Mouse (Mus musculus): Measurements from ENCODE around the gene Csf2rb2. TPM values are rescaled to one million over a fixed set of nuclear protein-coding genes. Genes with fewer than 3 reads are reported as not detected.

Csf2rb2 gene
- polyA plus RNA-seq, 1 experiment from 2014 or later: 1.9 TPM

GRCm38 (mm10) chr15:78248410-78248809 lies 57.1 kb downstream of the Csf2rb2 start:
- Histone ChIP-seq H3K9me3 (replicated peaks; ENCODE audit: control insufficient read depth, low read length) (no peaks in the 10 kb centered on the region), H3K9ac (ENCODE audit: low read depth, low read length) (no peak overlapping the region), H3K4me3 (ENCODE audit: low read depth, low read length) (no peak overlapping the region), H3K4me2 (ENCODE audit: low read depth, low read length) (no peak overlapping the region), H3K4me1 (ENCODE audit: control insufficient read depth, low read depth, low read length) (no peaks in the 10 kb centered on the region), H3K36me3 (ENCODE audit: control insufficient read depth, insufficient read depth) (no peaks in the 10 kb centered on the region), H3K27me3 (ENCODE audit: control insufficient read depth, insufficient read depth, low read depth, low read length) (no peaks in the 10 kb centered on the region), H3K27ac (ENCODE audit: low read length) (0 out of 2 replicates have a peak overlapping the region, but pooled peaks have one; percentile 15)
- ATAC-seq (ENCODE audit: low read depth): no peak
- WGBS (ENCODE audit: insufficient replicate concordance): 13% methylated on average over 3 of the region's 3 CpGs

- H3K4me2 ChIP-seq (ENCODE audit: low read depth, low read length): 0 out of 2 replicates have a peak overlapping the region, but pooled peaks have one; percentile 13
- H3K27me3 ChIP-seq (ENCODE audit: control insufficient read depth, insufficient read depth, low read depth, low read length): no peaks in the 10 kb centered on the region
- no peak overlapping the region for H3K9ac ChIP-seq (ENCODE audit: low read depth, low read length)
- H3K4me3 ChIP-seq (ENCODE audit: low read depth, low read length): 0 out of 2 replicates have a peak overlapping the region, but pooled peaks have one; percentile 11
- no peaks in the 10 kb centered on the region for H3K9me3 ChIP-seq (replicated peaks; ENCODE audit: control insufficient read depth, low read length)
- 0 out of 2 replicates have a peak overlapping the region, but pooled peaks have one; percentile 45 for H3K27ac ChIP-seq (ENCODE audit: low read length)
- no peak for ATAC-seq (ENCODE audit: low read depth)
- WGBS (ENCODE audit: insufficient replicate concordance): 22% methylated on average over 2 of the region's 2 CpGs
- no peaks in the 10 kb centered on the region for H3K4me1 ChIP-seq (ENCODE audit: control insufficient read depth, low read depth, low read length)
- no peaks in the 10 kb centered on the region for H3K36me3 ChIP-seq (ENCODE audit: control insufficient read depth, insufficient read depth)
Measured at GRCm38 (mm10) chr15:78247659-78248058, 57.9 kb downstream of the Csf2rb2 start.

- Histone ChIP-seq H3K9ac (ENCODE audit: low read depth, low read length) (peak overlapping the region; percentile 40; the same call in 1 of the 2 replicates), H3K4me3 (ENCODE audit: low read depth, low read length) (peak overlapping the region; percentile 34), H3K4me2 (ENCODE audit: low read depth, low read length) (no peak overlapping the region), H3K27ac (ENCODE audit: low read length) (peak overlapping the region; percentile 26; the same call in 1 of the 2 replicates), H3K27me3 (ENCODE audit: control insufficient read depth, insufficient read depth, low read depth, low read length) (no peaks in the 10 kb centered on the region), H3K36me3 (ENCODE audit: control insufficient read depth, insufficient read depth) (no peaks in the 10 kb centered on the region), H3K9me3 (replicated peaks; ENCODE audit: control insufficient read depth, low read length) (no peaks in the 10 kb centered on the region), H3K4me1 (ENCODE audit: control insufficient read depth, low read depth, low read length) (no peaks in the 10 kb centered on the region)
- 59% methylated on average over 18 of the region's 18 CpGs for WGBS (ENCODE audit: insufficient replicate concordance)
- ATAC-seq (ENCODE audit: low read depth): no peak
Measured at GRCm38 (mm10) chr15:78246143-78247116, 59.1 kb downstream of the Csf2rb2 start.

- no peaks in the 10 kb centered on the region for H3K4me1 ChIP-seq (ENCODE audit: control insufficient read depth, low read depth, low read length)
- peak within 1 kb of the TSS; percentile 34 for H3K4me3 ChIP-seq (ENCODE audit: low read depth, low read length)
- peak; percentile 44 for ATAC-seq (ENCODE audit: low read depth)
- H3K36me3 ChIP-seq (ENCODE audit: control insufficient read depth, insufficient read depth): no peaks in the 10 kb centered on the region
- no peaks in the 10 kb centered on the region for H3K9me3 ChIP-seq (replicated peaks; ENCODE audit: control insufficient read depth, low read length)
- no peaks in the 10 kb centered on the region for H3K27me3 ChIP-seq (ENCODE audit: control insufficient read depth, insufficient read depth, low read depth, low read length)
- H3K9ac ChIP-seq (ENCODE audit: low read depth, low read length): peak within 1 kb of the TSS; percentile 14; the same call in 1 of the 2 replicates
- 27% methylated on average over 7 of the region's 7 CpGs for WGBS (ENCODE audit: insufficient replicate concordance)
- peak within 1 kb of the TSS; percentile 22; the same call in 1 of the 2 replicates for H3K4me2 ChIP-seq (ENCODE audit: low read depth, low read length)
- peak within 1 kb of the TSS; percentile 77 for H3K27ac ChIP-seq (ENCODE audit: low read length)
Measured at GRCm38 (mm10) chr15:78244695-78245492, 60.6 kb downstream of the Csf2rb2 start, which contains the start of gene Ncf4. Ncf4 (plus strand) TSS chr15:78244801.

GRCm38 (mm10) chr15:78243774-78244173 lies 61.7 kb downstream of the Csf2rb2 start:
- H3K27ac ChIP-seq (ENCODE audit: low read length): peak overlapping the region; percentile 77
- H3K27me3 ChIP-seq (ENCODE audit: control insufficient read depth, insufficient read depth, low read depth, low read length): no peaks in the 10 kb centered on the region
- no peaks in the 10 kb centered on the region for H3K4me1 ChIP-seq (ENCODE audit: control insufficient read depth, low read depth, low read length)
- H3K36me3 ChIP-seq (ENCODE audit: control insufficient read depth, insufficient read depth): no peaks in the 10 kb centered on the region
- H3K4me2 ChIP-seq (ENCODE audit: low read depth, low read length): 0 out of 2 replicates have a peak overlapping the region, but pooled peaks have one; percentile 22
- WGBS (ENCODE audit: insufficient replicate concordance): 41% methylated on average over 6 of the region's 6 CpGs
- no peak overlapping the region for H3K9ac ChIP-seq (ENCODE audit: low read depth, low read length)
- H3K4me3 ChIP-seq (ENCODE audit: low read depth, low read length): no peak overlapping the region
- no peaks in the 10 kb centered on the region for H3K9me3 ChIP-seq (replicated peaks; ENCODE audit: control insufficient read depth, low read length)
- no peak for ATAC-seq (ENCODE audit: low read depth)

- 53% methylated on average over 8 of the region's 8 CpGs for WGBS (ENCODE audit: insufficient replicate concordance)
Measured at GRCm38 (mm10) chr15:78243061-78243460, 62.5 kb downstream of the Csf2rb2 start.

GRCm38 (mm10) chr15:78241335-78241734 lies 64.2 kb downstream of the Csf2rb2 start:
- no peak overlapping the region for H3K4me2 ChIP-seq (ENCODE audit: low read depth, low read length)
- no peak overlapping the region for H3K27ac ChIP-seq (ENCODE audit: low read length)
- no peaks in the 10 kb centered on the region for H3K4me1 ChIP-seq (ENCODE audit: control insufficient read depth, low read depth, low read length)
- no peaks in the 10 kb centered on the region for H3K36me3 ChIP-seq (ENCODE audit: control insufficient read depth, insufficient read depth)
- H3K9me3 ChIP-seq (replicated peaks; ENCODE audit: control insufficient read depth, low read length): no peaks in the 10 kb centered on the region
- no peak overlapping the region for H3K4me3 ChIP-seq (ENCODE audit: low read depth, low read length)
- no peaks in the 10 kb centered on the region for H3K27me3 ChIP-seq (ENCODE audit: control insufficient read depth, insufficient read depth, low read depth, low read length)
- H3K9ac ChIP-seq (ENCODE audit: low read depth, low read length): no peak overlapping the region
- WGBS (ENCODE audit: insufficient replicate concordance): 74% methylated on average over 11 of the region's 11 CpGs
- ATAC-seq (ENCODE audit: low read depth): no peak

More at GRCm38 (mm10) chr15:78243061-78243460, 62.5 kb downstream of the Csf2rb2 start:
- Histone ChIP-seq H3K4me3 (ENCODE audit: low read depth, low read length) (no peak overlapping the region), H3K9ac (ENCODE audit: low read depth, low read length) (no peak overlapping the region), H3K27ac (ENCODE audit: low read length) (0 out of 2 replicates have a peak overlapping the region, but pooled peaks have one; percentile 10), H3K4me2 (ENCODE audit: low read depth, low read length) (no peak overlapping the region), H3K27me3 (ENCODE audit: control insufficient read depth, insufficient read depth, low read depth, low read length) (no peaks in the 10 kb centered on the region), H3K9me3 (replicated peaks; ENCODE audit: control insufficient read depth, low read length) (no peaks in the 10 kb centered on the region), H3K4me1 (ENCODE audit: control insufficient read depth, low read depth, low read length) (no peaks in the 10 kb centered on the region), H3K36me3 (ENCODE audit: control insufficient read depth, insufficient read depth) (no peaks in the 10 kb centered on the region)
- no peak for ATAC-seq (ENCODE audit: low read depth)

- Histone ChIP-seq H3K9ac (ENCODE audit: low read depth, low read length) (no peak overlapping the region), H3K4me1 (ENCODE audit: control insufficient read depth, low read depth, low read length) (no peaks in the 10 kb centered on the region), H3K27ac (ENCODE audit: low read length) (no peak overlapping the region), H3K4me2 (ENCODE audit: low read depth, low read length) (no peak overlapping the region), H3K27me3 (ENCODE audit: control insufficient read depth, insufficient read depth, low read depth, low read length) (no peaks in the 10 kb centered on the region), H3K4me3 (ENCODE audit: low read depth, low read length) (no peak overlapping the region), H3K36me3 (ENCODE audit: control insufficient read depth, insufficient read depth) (no peaks in the 10 kb centered on the region), H3K9me3 (replicated peaks; ENCODE audit: control insufficient read depth, low read length) (no peaks in the 10 kb centered on the region)
- ATAC-seq (ENCODE audit: low read depth): no peak
- 53% methylated on average over 14 of the region's 14 CpGs for WGBS (ENCODE audit: insufficient replicate concordance)
Measured at GRCm38 (mm10) chr15:78239956-78240617, 65.4 kb downstream of the Csf2rb2 start.
